Mouse (Mus musculus) cerebellum, adult 2 months (tissue): ENCODE measurements around the gene Tcl1b3. TPM values are rescaled to one million over a fixed set of nuclear protein-coding genes. Genes with fewer than 3 reads are reported as not detected.
A peak's percentile ranks its signal among the peaks of the same experiment; 100 is the strongest.
"Not testable (repeated sequence)": the region's sequence is repeated elsewhere in the genome, so short reads cannot be mapped to it uniquely, and the experiment has no call there.

Source experiments
- DNase-seq, 2 experiments: peaks; one replicate each; pipeline ENCODE4 v3.0.0; 2021
- H3K27ac ChIP-seq: fragments of 200-500 bp; 2 replicates; pipeline ENCODE4 v1.5.1; 2012; ENCODE audit warnings: low read length, control low read depth, inconsistent platforms; ENCODE audit not compliant: insufficient read depth
- H3K27me3 ChIP-seq: fragments of 200-500 bp; 2 replicates; pipeline ENCODE4 v1.6.1; 2012; ENCODE audit warnings: inconsistent platforms, mild to moderate bottlenecking, low read length, moderate library complexity; ENCODE audit not compliant: control insufficient read depth, insufficient read depth
- H3K4me1 ChIP-seq: fragments of 200-500 bp; 2 replicates; pipeline ENCODE4 v1.6.1; 2011; ENCODE audit warnings: low read length; ENCODE audit not compliant: control insufficient read depth, insufficient read depth
- H3K4me3 ChIP-seq: fragments of 200-500 bp; replicated peaks from 2 replicates; pipeline ENCODE3; 2011; ENCODE audit warnings: mild to moderate bottlenecking, low read depth, low read length, control low read depth; ENCODE audit not compliant: insufficient read depth
- CTCF ChIP-seq: fragments of 200-500 bp; IDR thresholded peaks from 2 replicates; pipeline ENCODE4 v1.5.1; 2011; ENCODE audit warnings: low read depth, mild to moderate bottlenecking, control low read depth, low read length, moderate library complexity, borderline replicate concordance; ENCODE audit not compliant: insufficient read depth
- POLR2A ChIP-seq: fragments of 200-500 bp; IDR thresholded peaks from 2 replicates; pipeline ENCODE4 v1.6.1; 2011; ENCODE audit warnings: low read length, control low read depth, borderline replicate concordance; ENCODE audit not compliant: insufficient read depth
- WGBS: fragments of 180-500 bp; shearing (Covaris S2); methylation state at CpG from one replicate; pipeline ENCODE4 v1.1.7; 2018; 5-methylcytosine and 5-hydroxymethylcytosine counted together
- polyA plus RNA-seq: library from polyadenylated mRNA; depleted of rRNA; stranded (reverse); fragments of >200 nt; gene quantifications from 2 replicates; pipeline ENCODE4 v1.2.3, GENCODE M21; 2012; rRNA removed

Tcl1b3 gene
- polyA plus RNA-seq, result not detected in 2 replicates

DNA sequence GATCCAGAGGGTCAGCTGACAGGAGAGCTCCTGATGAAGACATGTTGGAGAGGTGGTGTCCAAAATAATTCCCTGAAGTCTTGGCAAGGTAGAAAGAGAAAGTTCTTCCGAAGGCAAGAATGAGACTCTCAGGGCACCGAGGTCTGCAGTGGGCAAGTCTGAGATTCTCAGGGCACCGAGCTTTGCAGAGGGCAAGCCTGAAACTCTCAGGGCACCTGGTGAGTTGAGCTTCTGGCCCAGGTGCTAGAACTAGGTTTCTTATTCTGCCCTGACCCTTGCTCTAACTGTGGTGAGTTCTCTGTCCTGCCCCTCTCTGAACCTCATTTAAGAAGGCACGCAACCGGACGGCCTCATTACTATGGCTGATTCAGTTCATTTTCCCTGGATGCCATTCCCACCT is at the start of gene Tcl1b3:
Gene Tcl1b3 (plus strand): TSS at position 301 of the 400 bp plus-strand sequence.
- not testable (repeated sequence) for H3K4me1 ChIP-seq, H3K27ac ChIP-seq, H3K27me3 ChIP-seq, H3K4me3 ChIP-seq, DNase-seq
- 95% methylated on average over 6 of the region's 6 CpGs for WGBS

GRCm38 (mm10) chr12:105143096-105143495 is 47.7 kb upstream of the Tcl1b3 start:
- DNase-seq, result no peak
- over 99% methylated on average over 3 of the region's 3 CpGs for WGBS
- Histone ChIP-seq H3K4me1 (no peaks in the 10 kb centered on the region), H3K27me3 (no peaks in the 10 kb centered on the region), H3K4me3 (no peak overlapping the region), H3K27ac (no peak overlapping the region)
- no peak for TF ChIP-seq POLR2A
- no peak for TF ChIP-seq CTCF

DNA sequence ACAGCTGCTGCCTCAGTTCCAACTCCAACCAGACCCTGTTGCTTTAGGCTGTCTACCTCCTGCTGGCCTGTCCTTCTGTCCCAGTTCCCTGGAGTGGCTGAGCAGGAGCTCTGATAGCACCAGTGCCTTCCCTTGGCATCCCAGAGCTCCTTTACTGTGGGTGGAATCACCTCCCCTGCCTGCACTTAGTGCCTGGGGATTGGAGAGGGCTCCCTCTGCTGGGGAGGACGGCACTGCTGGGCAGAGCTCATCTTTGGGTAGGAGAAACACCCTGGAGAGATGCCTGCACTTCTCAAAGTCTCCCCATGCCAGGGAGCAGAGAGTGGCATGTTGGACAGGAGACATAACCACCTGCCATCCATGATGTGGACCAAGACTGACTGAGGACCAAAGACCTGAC is 45.9 kb upstream of the Tcl1b3 start:
- not testable (repeated sequence) for H3K4me1 ChIP-seq, H3K27ac ChIP-seq, H3K27me3 ChIP-seq, H3K4me3 ChIP-seq, DNase-seq
- WGBS, result 33% methylated on average over 1 of the region's 1 CpGs

DNA sequence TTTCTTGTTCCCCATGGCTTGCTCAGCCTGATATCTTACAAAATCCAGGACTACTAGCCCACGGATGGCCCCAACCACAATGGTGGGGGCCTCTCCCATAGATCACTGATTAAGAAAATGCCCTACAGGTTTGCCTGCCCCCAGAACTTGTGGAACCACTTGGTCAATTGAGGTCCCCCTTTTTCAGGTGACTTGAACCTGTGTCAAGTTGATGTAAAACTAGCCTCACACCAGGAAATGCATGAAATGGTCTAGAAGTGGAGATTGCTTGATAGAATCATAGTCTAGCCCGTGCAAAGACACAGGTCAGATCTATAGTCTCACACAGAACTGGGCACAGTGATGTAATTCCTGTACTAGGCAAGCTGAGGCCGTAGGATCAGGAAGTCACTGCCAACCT is 45.1 kb upstream of the Tcl1b3 start, which contains the start of gene Tcl1b2:
Gene Tcl1b2 (plus strand): TSS at position 301 of the 400 bp plus-strand sequence.
- no peak within 1 kb of the TSS for H3K4me3 ChIP-seq
- H3K4me1 ChIP-seq, result no peaks in the 10 kb centered on the region
- H3K27me3 ChIP-seq, result no peaks in the 10 kb centered on the region
- WGBS, result 77% methylated on average over 3 of the region's 3 CpGs
- TF ChIP-seq POLR2A (no peak), CTCF (no peak)
- DNase-seq, result no peak
- no peak within 1 kb of the TSS for H3K27ac ChIP-seq

DNA sequence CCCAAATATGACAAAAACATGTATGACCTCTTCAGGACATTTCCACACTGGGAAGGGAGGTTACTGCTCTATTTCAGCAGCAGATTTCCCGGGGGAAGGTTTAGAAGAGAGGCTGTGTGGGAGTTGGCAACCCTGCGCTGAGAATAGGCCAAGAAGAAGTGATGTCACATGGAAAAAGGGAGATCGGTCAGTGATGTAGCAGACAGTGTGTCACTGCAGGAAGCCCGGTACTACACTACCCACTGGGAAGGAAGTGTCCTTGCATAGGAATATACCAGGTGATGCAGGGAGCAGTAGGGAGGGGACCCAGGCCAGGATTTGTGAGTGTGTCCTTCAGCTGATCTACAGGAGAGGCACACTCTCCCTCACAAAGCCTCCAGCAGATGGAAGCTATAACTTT is 35.6 kb upstream of the Tcl1b3 start:
- H3K4me1 ChIP-seq, H3K4me3 ChIP-seq, H3K27ac ChIP-seq, H3K27me3 ChIP-seq, DNase-seq: not testable (repeated sequence)
- WGBS, result 19% methylated on average over 4 of the region's 4 CpGs

DNA sequence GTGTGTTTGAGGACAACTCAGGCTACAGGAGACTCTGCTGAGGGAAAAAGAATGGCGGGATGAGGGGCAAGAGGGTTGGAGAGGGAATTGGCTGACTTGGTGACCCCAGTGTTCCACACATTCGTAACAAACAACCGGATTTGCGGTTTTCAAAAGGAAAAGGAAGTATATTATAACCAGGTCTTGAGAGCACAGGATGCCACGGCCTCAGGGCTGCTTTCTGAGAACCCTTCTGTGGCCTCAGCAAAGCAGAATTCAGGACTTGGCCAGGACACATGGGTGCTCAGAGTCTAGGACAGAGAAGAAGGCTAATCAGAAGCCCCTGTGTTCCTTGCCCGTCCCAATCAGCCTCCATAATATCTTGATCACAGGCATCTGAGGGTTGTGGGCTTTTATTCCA is 32.0 kb upstream of the Tcl1b3 start:
- TF ChIP-seq CTCF, result no peak
- no peak for TF ChIP-seq POLR2A
- WGBS, result 91% methylated on average over 6 of the region's 6 CpGs
- H3K27me3 ChIP-seq, result no peaks in the 10 kb centered on the region
- DNase-seq, result no peak
- H3K27ac ChIP-seq, result no peak overlapping the region
- no peak overlapping the region for H3K4me3 ChIP-seq
- no peaks in the 10 kb centered on the region for H3K4me1 ChIP-seq

DNA sequence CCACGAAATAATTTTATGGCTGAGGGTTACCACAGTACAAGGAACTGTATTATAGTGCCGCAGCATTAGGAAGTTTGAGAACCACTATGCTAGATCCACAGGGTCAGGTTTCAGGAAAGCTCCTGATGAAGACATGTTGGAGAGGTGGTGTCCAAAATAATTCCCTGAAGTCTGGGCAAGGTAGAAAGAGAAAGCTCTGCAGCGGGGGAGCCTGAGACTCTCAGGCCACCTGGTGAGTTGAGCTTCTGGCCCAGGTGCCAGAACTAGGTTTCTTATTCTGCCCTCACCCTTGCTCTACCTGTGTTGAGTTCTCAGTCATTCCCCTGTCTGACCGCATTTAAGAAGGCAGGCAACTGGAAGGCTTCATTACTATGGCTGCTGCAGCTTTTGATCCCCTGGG is 31.5 kb upstream of the Tcl1b3 start, which contains the start of gene Tcl1b1:
Gene Tcl1b1 (plus strand): TSS at position 301 of the 400 bp plus-strand sequence.
- no peak for TF ChIP-seq CTCF
- no peak for TF ChIP-seq POLR2A
- no peak within 1 kb of the TSS for H3K4me3 ChIP-seq
- WGBS, result 86% methylated on average over 4 of the region's 4 CpGs
- H3K27ac ChIP-seq, result no peak within 1 kb of the TSS
- H3K4me1 ChIP-seq, result no peaks in the 10 kb centered on the region
- H3K27me3 ChIP-seq, result no peaks in the 10 kb centered on the region
- DNase-seq, result no peak

- no peaks in the 10 kb centered on the region for H3K4me1 ChIP-seq
- 59% methylated on average over 3 of the region's 3 CpGs for WGBS
These were observed 24.1 kb upstream of the Tcl1b3 start for GRCm38 (mm10) chr12:105166734-105167133.

DNA sequence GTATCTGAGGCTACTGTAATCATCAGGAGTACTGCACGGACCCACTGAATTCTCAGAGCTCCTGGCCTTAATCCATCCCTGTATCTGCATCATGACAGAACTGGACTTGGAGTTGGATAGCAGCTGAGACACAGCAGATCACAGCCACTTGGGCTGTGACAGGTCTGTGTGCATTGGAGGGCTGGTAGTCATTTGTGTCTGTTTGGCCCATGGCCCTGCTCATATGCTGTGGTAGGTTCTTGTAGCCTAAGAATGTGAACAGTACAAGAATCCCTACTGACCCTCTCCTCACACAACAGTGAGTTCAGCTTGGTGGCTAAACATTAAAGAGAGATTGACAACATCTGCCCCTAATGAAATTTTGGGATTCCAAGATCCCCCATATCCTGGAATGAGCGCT is 17.5 kb upstream of the Tcl1b3 start:
- no peaks in the 10 kb centered on the region for H3K4me1 ChIP-seq
- no peak overlapping the region for H3K4me3 ChIP-seq
- TF ChIP-seq CTCF, result no peak
- TF ChIP-seq POLR2A, result no peak
- WGBS, result 87% methylated on average over 2 of the region's 2 CpGs
- no peak for DNase-seq
- H3K27me3 ChIP-seq, result no peaks in the 10 kb centered on the region
- no peak overlapping the region for H3K27ac ChIP-seq

More at GRCm38 (mm10) chr12:105166734-105167133, 24.1 kb upstream of the Tcl1b3 start:
- Histone ChIP-seq H3K27me3 (no peaks in the 10 kb centered on the region), H3K4me3 (no peak overlapping the region), H3K27ac (no peak overlapping the region)
- TF ChIP-seq POLR2A, result no peak
- no peak for TF ChIP-seq CTCF
- DNase-seq, result no peak

DNA sequence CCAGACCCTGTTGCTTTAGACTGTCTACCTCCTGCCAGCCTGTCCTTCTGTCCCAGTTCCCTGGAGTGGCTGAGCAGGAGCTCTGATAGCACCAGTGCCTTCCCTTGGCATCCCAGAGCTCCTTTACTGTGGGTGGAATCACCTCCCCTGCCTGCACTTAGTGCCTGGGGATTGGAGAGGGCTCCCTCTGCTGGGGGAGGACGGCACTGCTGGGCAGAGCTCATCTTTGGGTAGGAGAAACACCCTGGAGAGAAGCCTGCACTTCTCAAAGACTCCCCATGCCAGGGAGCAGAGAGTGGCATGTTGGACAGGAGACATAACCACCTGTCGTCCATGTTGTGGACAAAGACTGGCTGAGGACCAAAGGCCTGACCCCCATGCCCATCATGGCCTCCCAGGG is 16.5 kb upstream of the Tcl1b3 start:
- WGBS, result 19% methylated on average over 2 of the region's 2 CpGs
- peak; percentile 8 to 27 for DNase-seq
- not testable (repeated sequence) for H3K27ac ChIP-seq, H3K4me3 ChIP-seq, H3K4me1 ChIP-seq, H3K27me3 ChIP-seq

DNA sequence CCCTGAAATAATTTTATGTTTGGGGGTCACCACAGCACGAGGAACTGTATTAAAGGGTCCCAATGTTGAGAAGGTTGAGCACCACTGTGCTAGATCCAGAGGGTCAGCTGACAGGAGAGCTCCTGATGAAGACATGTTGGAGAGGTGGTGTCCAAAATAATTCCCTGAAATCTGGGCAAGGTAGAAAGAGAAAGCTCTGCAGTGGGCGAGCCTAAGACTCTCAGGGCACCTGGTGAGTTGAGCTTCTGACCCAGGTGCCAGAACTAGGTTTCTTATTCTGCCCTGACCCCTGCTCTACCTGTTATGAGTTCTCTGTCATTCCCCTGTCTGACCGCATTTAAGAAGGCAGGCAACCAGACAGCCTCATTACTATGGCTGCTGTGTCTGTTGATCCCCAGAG is 14.8 kb upstream of the Tcl1b3 start, which contains the start of gene Tcl1b5:
Gene Tcl1b5 (plus strand): TSS at position 301 of the 400 bp plus-strand sequence.
- WGBS, result 67% methylated on average over 3 of the region's 3 CpGs
- not testable (repeated sequence) for DNase-seq, H3K27me3 ChIP-seq, H3K4me1 ChIP-seq, H3K4me3 ChIP-seq, H3K27ac ChIP-seq

DNA sequence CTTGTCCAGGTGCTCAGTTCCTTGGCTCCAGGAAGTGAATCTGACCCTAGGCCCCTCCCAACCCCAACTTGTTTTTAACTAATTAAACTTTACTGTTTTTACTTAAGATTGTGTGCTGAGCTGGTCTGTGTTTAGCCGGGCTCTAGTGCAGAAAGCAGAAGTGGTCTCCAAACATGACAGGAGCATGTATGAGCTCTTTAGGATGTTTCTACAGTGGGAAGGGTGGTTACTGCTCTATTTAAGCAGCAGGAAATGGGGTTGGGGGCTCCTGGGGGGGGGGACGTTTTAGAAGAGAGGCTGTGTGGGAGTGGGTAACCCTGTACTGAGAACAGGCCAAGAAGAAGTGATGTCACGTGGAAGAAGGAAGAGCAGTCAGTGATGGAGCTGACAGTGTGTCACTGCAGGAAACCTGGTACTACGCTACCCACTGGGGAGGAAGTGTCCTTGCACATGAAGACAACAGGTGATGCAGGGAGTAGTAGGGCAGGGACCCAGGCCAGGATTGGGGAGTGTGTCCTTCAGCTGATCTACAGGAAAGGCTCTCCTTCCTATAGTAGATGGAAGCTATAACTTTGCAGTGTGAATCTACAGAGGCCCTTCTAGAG is 9.7 kb upstream of the Tcl1b3 start:
- H3K27ac ChIP-seq, DNase-seq, H3K4me1 ChIP-seq, H3K27me3 ChIP-seq, H3K4me3 ChIP-seq: not testable (repeated sequence)
- 70% methylated on average over 4 of the region's 4 CpGs for WGBS
